Mouse (Mus musculus): Measurements from ENCODE around the gene Pcgf2.
A peak's percentile ranks its signal among the peaks of the same experiment; 100 is the strongest.
"Not testable (repeated sequence)": the region's sequence is repeated elsewhere in the genome, so short reads cannot be mapped to it uniquely, and the experiment has no call there.

The Pcgf2 gene

DNA sequence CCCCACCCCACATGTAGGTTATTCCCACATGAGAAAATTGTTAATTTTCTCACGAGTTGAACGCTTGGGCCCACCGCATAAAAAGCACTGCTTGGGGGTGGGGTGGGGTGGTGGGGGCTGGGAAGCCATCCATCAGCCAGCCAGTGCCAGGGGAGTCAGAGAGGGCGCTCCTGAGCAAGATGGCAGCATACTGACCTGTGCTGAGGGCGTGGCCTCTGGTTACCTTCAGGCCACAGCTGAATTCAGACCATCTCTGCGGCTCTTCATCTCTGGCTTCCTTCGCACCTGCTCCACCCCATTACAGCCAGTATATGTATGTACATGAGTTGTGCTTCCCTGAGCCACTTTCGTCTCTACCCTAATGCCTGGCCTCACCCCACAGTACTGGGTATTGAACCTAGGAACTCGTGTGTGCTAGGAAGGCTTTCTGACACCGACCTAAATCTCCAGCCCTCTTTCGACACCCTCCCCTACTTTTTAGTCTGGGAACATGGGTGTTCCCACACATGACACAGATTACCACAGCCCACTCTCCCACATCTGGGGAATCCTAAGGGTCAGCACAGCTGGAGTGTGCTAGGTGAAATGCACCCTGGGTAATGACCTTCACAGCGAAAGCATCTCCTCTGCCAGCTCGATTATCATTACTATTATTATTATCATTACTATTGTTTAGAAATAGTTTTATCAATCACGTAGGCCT, 43.9 kb downstream of the Pcgf2 start:
- no peak for DNase-seq (ENCODE audit: extremely low read depth, insufficient read length, low spot score)

DNA sequence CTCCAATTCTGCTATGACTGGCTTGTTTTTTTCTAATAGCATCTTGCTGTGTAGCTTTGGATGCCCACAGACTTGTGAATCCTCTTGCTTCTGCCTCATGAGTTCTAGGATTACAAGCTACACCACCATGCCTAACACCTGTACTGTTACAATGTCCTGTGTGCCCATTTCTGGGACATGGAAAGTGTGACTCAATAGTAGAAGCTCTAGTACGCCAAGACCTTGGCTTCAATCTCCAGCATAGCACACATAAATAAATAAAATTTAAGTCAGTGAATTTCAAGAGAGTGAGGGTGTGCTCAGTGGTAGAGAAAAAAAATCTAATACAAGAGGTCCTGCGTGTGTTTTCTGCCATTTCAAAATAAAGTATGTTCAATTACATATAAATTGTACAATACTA, 46.1 kb downstream of the Pcgf2 start:
- DNase-seq (ENCODE audit: extremely low read depth, insufficient read length, low spot score) = no peak

DNA sequence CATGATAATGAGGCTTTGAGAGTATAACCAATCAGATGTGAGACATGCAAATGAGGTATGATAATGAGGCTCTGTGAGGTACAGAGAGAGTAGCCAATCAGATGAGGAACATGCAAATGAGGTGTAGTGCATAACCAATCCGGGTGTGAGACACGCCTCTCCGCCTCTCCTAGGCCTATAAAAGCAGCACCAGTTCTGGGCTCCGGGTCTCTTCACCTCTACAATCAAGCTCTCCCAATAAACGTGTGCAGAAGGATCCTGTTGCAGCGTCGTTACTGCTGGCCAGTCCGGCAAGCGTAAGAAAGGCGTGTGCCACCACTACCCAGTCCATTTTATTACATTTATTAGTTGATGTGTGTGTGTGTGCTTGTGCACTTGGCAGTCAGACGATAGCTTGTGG, 46.9 kb downstream of the Pcgf2 start:
- DNase-seq (ENCODE audit: extremely low read depth, insufficient read length, low spot score) = not testable (repeated sequence)

DNA sequence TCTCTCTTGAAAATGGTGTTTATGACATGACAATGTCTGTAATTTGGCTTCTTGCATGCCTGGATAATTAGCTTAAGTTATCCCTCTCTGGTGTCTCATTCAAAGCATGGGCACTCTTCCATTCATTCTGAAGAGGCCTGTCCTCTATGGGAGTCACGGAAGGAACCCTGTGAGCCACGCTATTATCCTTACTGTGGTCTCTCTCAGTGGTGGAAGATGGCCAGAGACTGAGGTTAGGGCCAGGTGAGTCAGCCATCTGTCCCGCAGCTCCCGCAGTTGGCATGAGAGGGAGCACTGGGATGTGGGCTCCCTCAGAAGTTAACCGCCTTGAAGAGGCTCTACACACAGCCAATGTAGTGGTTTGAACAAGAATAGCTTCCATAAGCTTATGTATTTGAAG, 50.0 kb downstream of the Pcgf2 start:
- DNase-seq (ENCODE audit: extremely low read depth, insufficient read length, low spot score) = peak; percentile 36

DNA sequence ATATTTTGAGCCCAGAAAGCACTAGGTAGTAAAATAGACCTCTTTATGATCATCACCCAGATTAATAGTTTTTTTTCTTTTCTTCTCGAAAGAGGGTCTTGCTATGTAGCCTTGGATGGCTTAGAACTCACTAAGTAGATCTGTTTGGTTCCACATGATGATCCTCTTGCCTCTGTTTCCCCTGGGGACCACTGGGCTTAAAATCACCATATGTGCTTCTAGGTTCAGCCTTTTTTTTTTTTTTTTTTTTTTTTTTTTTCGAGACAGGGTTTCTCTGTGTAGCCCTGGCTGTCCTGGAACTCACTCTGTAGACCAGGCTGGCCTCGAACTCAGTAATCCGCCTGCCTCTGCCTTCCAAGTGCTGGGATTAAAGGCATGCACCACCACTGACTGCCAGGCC, 51.8 kb downstream of the Pcgf2 start:
- DNase-seq (ENCODE audit: extremely low read depth, insufficient read length, low spot score) = not testable (repeated sequence)

DNA sequence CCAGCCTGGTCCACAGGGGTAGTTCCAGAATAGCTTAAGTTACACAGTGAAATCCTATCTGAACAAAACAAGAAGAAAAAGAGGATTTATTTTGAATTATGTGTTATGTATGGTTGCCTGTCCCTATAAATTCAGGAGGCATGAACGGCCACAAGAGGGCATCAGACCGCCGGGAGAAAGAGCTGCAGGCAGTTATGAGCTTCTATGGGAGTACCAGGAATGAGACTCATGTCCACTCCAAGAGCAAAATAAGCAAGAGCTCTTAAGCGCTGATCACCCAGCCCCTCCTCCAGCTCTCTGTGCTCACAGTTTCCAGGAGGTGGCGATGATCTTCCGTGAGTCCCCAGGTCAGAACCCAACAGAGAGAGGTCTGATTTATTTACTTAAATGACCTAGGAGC, 55.5 kb downstream of the Pcgf2 start:
- no peak for DNase-seq (ENCODE audit: extremely low read depth, insufficient read length, low spot score)

DNA sequence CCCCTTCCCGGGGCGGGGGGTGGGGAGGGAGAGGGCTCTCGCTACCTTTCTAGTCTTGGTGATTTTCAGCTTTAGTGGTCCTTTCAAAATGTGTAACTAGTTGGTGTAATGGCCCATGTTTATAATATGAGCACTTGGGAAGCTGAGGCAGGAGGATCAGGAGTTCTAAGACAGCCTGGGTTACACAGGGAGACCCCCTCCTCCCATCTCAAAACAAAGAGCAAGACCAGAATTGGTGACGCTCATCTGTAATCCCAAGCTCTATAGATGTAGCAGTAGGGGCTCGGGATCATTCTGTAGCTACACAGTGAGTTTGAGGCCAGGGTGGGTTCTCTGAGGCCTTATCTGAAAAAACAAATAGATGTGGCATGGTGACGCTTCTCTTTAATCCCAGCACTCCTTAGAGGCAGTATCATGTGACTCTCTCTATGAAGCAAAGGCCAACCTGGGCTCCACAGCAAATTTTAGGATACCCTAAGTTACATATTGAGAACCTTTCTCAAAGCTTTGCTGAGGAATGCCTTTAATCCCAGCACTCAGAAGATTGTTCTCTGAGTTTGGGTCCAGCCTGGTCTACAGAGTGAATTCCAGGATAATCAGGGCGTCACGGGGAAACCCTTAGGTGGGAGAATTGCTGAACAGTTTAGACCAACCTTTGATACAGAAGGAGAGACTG, 56.8 kb downstream of the Pcgf2 start:
- no peak for DNase-seq (ENCODE audit: extremely low read depth, insufficient read length, low spot score)

DNA sequence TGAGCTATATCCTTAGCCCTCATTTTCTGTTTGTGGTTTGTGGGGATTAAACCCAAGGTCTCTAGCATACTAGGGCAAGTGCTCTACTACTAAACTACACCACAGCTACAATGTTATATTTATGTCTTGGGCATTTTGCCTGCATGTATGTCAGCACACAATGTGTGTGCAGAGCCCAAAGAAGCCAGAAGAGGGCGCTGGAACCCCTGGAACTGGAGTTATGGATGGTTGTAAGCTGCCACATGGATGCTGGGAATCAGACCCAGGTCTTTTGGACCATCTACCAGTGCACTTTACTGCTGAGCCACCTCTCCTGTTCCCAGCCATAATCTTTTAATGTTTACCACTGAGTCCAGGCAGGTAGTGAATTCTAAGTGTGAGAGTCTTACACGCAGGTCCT, 57.6 kb downstream of the Pcgf2 start:
- DNase-seq (ENCODE audit: extremely low read depth, insufficient read length, low spot score) = no peak

DNA sequence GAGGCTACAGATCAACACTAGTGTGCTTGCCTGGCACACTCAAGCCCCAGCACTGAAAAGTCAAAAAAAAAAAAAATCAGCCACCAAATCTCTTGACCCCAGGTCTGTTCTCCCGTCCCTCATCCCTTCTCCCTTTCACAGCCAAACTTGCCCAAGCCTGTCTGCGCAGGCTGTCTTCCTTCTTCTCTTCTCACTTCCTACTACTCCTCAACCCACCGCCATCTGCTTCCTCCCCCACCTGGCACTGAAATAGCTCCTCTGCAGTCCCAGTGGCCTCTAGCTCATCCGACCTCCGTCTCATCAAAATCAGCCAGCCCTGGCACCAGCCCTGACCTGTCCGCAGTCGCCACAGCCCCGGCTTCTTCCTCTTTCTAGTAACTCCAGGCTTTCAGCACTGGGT, 58.6 kb downstream of the Pcgf2 start:
- no peak for DNase-seq (ENCODE audit: extremely low read depth, insufficient read length, low spot score)

Measured in 3134 (cell line).